In genomic region chr5:21283356-21284062, GRCm38 (mm10) we compare ENCODE assay signal across 15 mouse cellular contexts.
A peak's percentile ranks its signal among the peaks of the same experiment; 100 is the strongest.
DNase-seq lines count a peak whose midpoint lies in the region; ATAC-seq and TF ChIP-seq lines count a peak whose summit lies in the region.
"Had no signal": no experiment of that assay in that cellular context is flagged by ENCODE, and none has a peak within 500 bp of the region (broad histone marks: within the 10 kb centered on the region; RNA-seq: fewer than 3 reads in every experiment).

No protein-coding gene starts in this region.

- H3K27me3 ChIP-seq in CH12.LX (replicated peaks), result no peaks in the 10 kb centered on the region
- no peaks in the 10 kb centered on the region for H3K27me3 ChIP-seq in forebrain, embryonic 11.5 days (ENCODE audit: control insufficient read depth, insufficient read depth, low read length)
- H3K27me3 ChIP-seq: embryonic facial prominence, embryonic 15.5 days; forebrain, embryonic 15.5 days; limb, embryonic 12.5 days; neural tube, embryonic 13.5 days had no signal

- no peak overlapping the region for H3K4me2 ChIP-seq in CH12.LX (ENCODE audit: insufficient read depth, low read depth, poor library complexity, severe bottlenecking)
- no peak overlapping the region for H3K4me2 ChIP-seq in forebrain, embryonic 11.5 days (ENCODE audit: low read depth, low read length, severe bottlenecking)
- H3K4me2 ChIP-seq: embryonic facial prominence, embryonic 15.5 days; forebrain, embryonic 15.5 days; limb, embryonic 12.5 days; neural tube, embryonic 13.5 days had no signal

- in situ Hi-C loops in CH12.LX (cut with MboI; ENCODE audit: low pct_ligation_motif_present, low pct_unique_long_range_greater_than_20kb, low sequenced_read_pairs), result loop anchor here (10.0 kb wide), 2 partner anchors 311 to 361 kb away; partner anchors contain the start of genes Armc10 and Fbxl13

- no peak overlapping the region for H3K4me3 ChIP-seq in CH12.LX (replicated peaks in 1 of 3; ENCODE audit: low read depth in 2 of 3, low read length in 2 of 3, poor library complexity in 1 of 3)
- no peak overlapping the region for H3K4me3 ChIP-seq in forebrain, embryonic 11.5 days (ENCODE audit: low read depth, low read length)
- H3K4me3 ChIP-seq: embryonic facial prominence, embryonic 15.5 days; forebrain, embryonic 15.5 days; limb, embryonic 12.5 days; neural tube, embryonic 13.5 days had no signal

- H3K4me1 ChIP-seq in CH12.LX (ENCODE audit: control insufficient read depth in 1 of 2, insufficient read depth in 2 of 2), result no peaks in the 10 kb centered on the region
- H3K4me1 ChIP-seq in forebrain, embryonic 11.5 days (replicated peaks; ENCODE audit: control insufficient read depth, insufficient read depth, low read length), result no peaks in the 10 kb centered on the region
- H3K4me1 ChIP-seq: embryonic facial prominence, embryonic 15.5 days; forebrain, embryonic 15.5 days; limb, embryonic 12.5 days; neural tube, embryonic 13.5 days had no signal

- ATAC-seq in forebrain, embryonic 11.5 days (replicated peaks; ENCODE audit: low FRiP score), result no peak
- ATAC-seq: forebrain, embryonic 15.5 days had no signal

- TF ChIP-seq EP300 in CH12.LX (IDR thresholded peaks at IDR 0.05; ENCODE audit: low read length), result no peak

- no peak for TF ChIP-seq RAD21 in CH12.LX (IDR thresholded peaks at IDR 0.05; ENCODE audit: low read depth, low read length)

- 90% methylated on average over 12 of the region's 12 CpGs for WGBS in forebrain, embryonic 11.5 days

- peaks cover 0 to 5% of the 10 kb centered on the region in 2 experiments for H3K36me3 ChIP-seq in CH12.LX (replicated peaks in 1 of 2; ENCODE audit: control insufficient read depth in 1 of 2, insufficient read depth in 1 of 2, low read length in 1 of 2)
- H3K36me3 ChIP-seq in forebrain, embryonic 11.5 days (ENCODE audit: control insufficient read depth, insufficient read depth, low read length), result no peaks in the 10 kb centered on the region
- H3K36me3 ChIP-seq: embryonic facial prominence, embryonic 15.5 days; forebrain, embryonic 15.5 days; limb, embryonic 12.5 days; neural tube, embryonic 13.5 days had no signal

- dilution Hi-C loops in CH12.LX (cut with MboI; ENCODE audit: extremely low pct_ligation_motif_present, extremely low pct_unique_long_range_greater_than_20kb, low sequenced_read_pairs), result no loop called here

- no peaks in the 10 kb centered on the region for H3K9me3 ChIP-seq in CH12.LX (replicated peaks; ENCODE audit: low read length)
- no peaks in the 10 kb centered on the region for H3K9me3 ChIP-seq in forebrain, embryonic 11.5 days (ENCODE audit: control insufficient read depth, low read length)
- H3K9me3 ChIP-seq: embryonic facial prominence, embryonic 15.5 days; forebrain, embryonic 15.5 days; limb, embryonic 12.5 days; neural tube, embryonic 13.5 days had no signal

- TF ChIP-seq POLR2A in CH12.LX (IDR thresholded peaks at IDR 0.05; ENCODE audit: low read depth, low read length), result no peak

- intact Hi-C loops in heart, postnatal 25 days (cut with DNase I), result no loop called here
- intact Hi-C loops in heart, postnatal 10 days (cut with DNase I), result no loop called here

- peak; percentile 66 for DNase-seq in heart, adult 8-10 months (ENCODE audit: low spot score)
- DNase-seq in heart, postnatal 25 days (ENCODE audit: low spot score), result no peak
- no peak for DNase-seq in CH12.LX (ENCODE audit: extremely low read depth)
- peak; percentile 84 for DNase-seq in adipocyte (ENCODE audit: low spot score)
- peak; percentile 53 to 63 for DNase-seq in heart, postnatal 10 days
- no peak for DNase-seq in forebrain, embryonic 11.5 days (ENCODE audit: low spot score)
- DNase-seq in frontal cortex, postnatal 25 days (ENCODE audit: low spot score in 2 of 2), result no peak
- DNase-seq: gastrocnemius, postnatal 36 days; kidney, postnatal 25 days; layer of hippocampus, postnatal 36 days; thymus, postnatal 14 days had no signal

- H3K79me2 ChIP-seq in CH12.LX (replicated peaks; ENCODE audit: control insufficient read depth, extremely low read depth, insufficient read depth, poor library complexity, severe bottlenecking), result no peaks in the 10 kb centered on the region

- H3K27ac ChIP-seq in CH12.LX (ENCODE audit: insufficient read depth, low read depth), result no peak overlapping the region
- H3K27ac ChIP-seq in forebrain, embryonic 11.5 days (ENCODE audit: low read depth, low read length), result no peak overlapping the region
- H3K27ac ChIP-seq: embryonic facial prominence, embryonic 15.5 days; forebrain, embryonic 15.5 days; limb, embryonic 12.5 days; neural tube, embryonic 13.5 days had no signal

- H3K9ac ChIP-seq in CH12.LX (ENCODE audit: insufficient read depth, low read depth), result no peak overlapping the region
- H3K9ac ChIP-seq in forebrain, embryonic 11.5 days (ENCODE audit: low read length), result no peak overlapping the region
- H3K9ac ChIP-seq: embryonic facial prominence, embryonic 15.5 days; forebrain, embryonic 15.5 days; limb, embryonic 12.5 days; neural tube, embryonic 13.5 days had no signal

- TF ChIP-seq CTCF in CH12.LX (conservative IDR thresholded peaks at IDR 0.05 in 1 of 2, IDR thresholded peaks at IDR 0.05 in 1 of 2; ENCODE audit: low read depth in 2 of 2, low read length in 2 of 2), result no peak

TF ChIP-seq in CH12.LX, 34 proteins besides CTCF, POLR2A, EP300 and RAD21:
- TF ChIP-seq BHLHE40 (IDR thresholded peaks at IDR 0.05; ENCODE audit: low read depth, low read length) (0 out of 2 replicates have a peak, but pooled peaks have one; percentile 23), TCF12 (IDR thresholded peaks at IDR 0.05; ENCODE audit: low read depth, low read length) (no peak), CHD2 (IDR thresholded peaks at IDR 0.05; ENCODE audit: low read length) (no peak)

Comparison
In these comparisons a context has a peak if more than half of its experiments do, and no peak if none do; other contexts are left out.
1. DNase-seq: peak in heart, adult 8-10 months (single experiment), adipocyte (single experiment) and heart, postnatal 10 days (2 of 2); none in heart, postnatal 25 days (single experiment), CH12.LX (single experiment), forebrain, embryonic 11.5 days (single experiment) and frontal cortex, postnatal 25 days (0 of 2).